Mouse (Mus musculus): Measurements from ENCODE around the gene Gm498. TPM values are rescaled to one million over a fixed set of nuclear protein-coding genes. Genes with fewer than 3 reads are reported as not detected.

The Gm498 gene
- polyA plus RNA-seq (2014; fragmentation: Illumina TruSeq; extraction: RNeasy Lipid Tissue Mini Kit (QIAGEN cat#74804); ENCODE audit: low read depth, low replicate concordance): 142 TPM

DNA sequence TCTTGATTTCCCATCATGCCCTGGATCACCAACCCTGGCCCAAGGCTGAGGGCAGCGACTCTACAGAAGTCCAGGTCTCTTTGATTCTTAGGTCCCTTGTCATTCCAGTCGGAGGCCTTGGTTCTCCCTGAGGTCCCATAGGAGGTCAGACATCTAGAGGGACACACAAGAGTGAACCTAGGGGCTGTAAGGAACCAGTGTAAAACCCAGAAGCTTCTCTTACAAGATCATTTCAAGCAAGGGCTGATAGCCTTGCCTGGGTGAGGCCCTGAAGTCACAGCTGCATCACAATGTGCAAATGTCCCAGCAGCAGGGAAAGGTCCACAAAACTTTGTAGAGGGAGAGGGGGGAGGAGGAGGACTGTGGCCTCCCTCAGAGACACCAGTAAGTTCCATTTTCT, at the start of gene Gm498:
Gene Gm498, plus strand, starts transcription at position 301 of the 400 bp plus-strand sequence.

DNA sequence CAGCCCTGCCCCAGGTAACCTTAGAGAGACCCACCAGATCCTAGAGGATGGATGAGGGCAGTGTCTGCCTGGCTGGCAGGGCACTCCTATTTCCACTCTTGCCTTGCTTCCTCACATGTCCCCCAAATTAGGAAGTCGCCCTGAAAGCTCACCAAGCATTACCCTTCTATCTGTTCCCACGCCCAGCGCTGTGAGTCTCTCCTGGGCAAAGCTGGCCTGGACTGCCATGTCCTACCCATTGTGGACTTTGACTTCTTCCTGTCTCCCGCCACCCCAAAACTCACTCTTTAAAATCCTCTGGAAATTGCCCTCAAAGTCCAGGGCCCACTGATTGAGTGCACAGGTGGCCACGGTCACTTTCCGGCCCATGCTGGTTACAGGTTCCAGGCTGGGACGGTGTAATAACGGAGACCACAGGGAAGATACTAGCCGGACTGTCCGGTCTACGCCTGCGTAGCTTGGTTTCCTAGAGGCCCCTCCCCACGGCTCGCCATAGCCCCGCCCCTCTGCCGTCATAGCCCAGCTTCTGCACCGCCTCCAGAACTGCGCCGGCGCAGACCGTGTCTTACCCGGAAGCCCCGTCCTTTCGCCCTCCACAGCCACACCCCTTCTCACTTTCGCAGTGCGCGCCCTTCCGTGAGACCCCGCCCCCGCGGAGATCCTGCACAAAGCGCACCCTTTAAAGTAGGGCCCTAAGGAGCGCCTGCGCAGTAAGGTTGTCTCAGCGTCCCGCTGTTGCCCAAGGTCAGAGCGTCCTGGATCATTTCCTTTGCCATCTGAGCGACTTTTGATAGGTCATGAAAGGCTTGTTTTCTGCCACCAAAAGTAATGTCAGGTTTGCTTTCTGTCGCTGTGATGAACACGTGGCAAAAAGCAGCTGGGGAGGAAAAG, 44.0 kb upstream of the Gm498 start, which contains the start of the genes Nadsyn1 and Dhcr7:
Gene Nadsyn1, minus strand, starts transcription at position 475 of the 891 bp plus-strand sequence.
Gene Dhcr7, plus strand, starts transcription at position 771 of the 891 bp plus-strand sequence.

Other genes starting within 250 kb of the Gm498 start
- 0.06 TPM for gene Tnfrsf26, start 238.1 kb upstream of the Gm498 start, polyA plus RNA-seq (2014; fragmentation: Illumina TruSeq; extraction: RNeasy Lipid Tissue Mini Kit (QIAGEN cat#74804); ENCODE audit: low read depth, low replicate concordance)
- gene Tnfrsf22, start 217.2 kb upstream of the Gm498 start, polyA plus RNA-seq (2014; fragmentation: Illumina TruSeq; extraction: RNeasy Lipid Tissue Mini Kit (QIAGEN cat#74804); ENCODE audit: low read depth, low replicate concordance): 1.5 TPM
- gene Tnfrsf23, start 181.0 kb upstream of the Gm498 start, polyA plus RNA-seq (2014; fragmentation: Illumina TruSeq; extraction: RNeasy Lipid Tissue Mini Kit (QIAGEN cat#74804); ENCODE audit: low read depth, low replicate concordance): 0.71 TPM
- 0.74 TPM for gene Osbpl5, start 109.9 kb upstream of the Gm498 start, polyA plus RNA-seq (2014; fragmentation: Illumina TruSeq; extraction: RNeasy Lipid Tissue Mini Kit (QIAGEN cat#74804); ENCODE audit: low read depth, low replicate concordance)
- gene Mrgprg, start 99.8 kb upstream of the Gm498 start, polyA plus RNA-seq (2014; fragmentation: Illumina TruSeq; extraction: RNeasy Lipid Tissue Mini Kit (QIAGEN cat#74804); ENCODE audit: low read depth, low replicate concordance): not detected
- not detected for gene Mrgpre, start 82.3 kb upstream of the Gm498 start, polyA plus RNA-seq (2014; fragmentation: Illumina TruSeq; extraction: RNeasy Lipid Tissue Mini Kit (QIAGEN cat#74804); ENCODE audit: low read depth, low replicate concordance)
- gene Nadsyn1, start 44.0 kb upstream of the Gm498 start, polyA plus RNA-seq (2014; fragmentation: Illumina TruSeq; extraction: RNeasy Lipid Tissue Mini Kit (QIAGEN cat#74804); ENCODE audit: low read depth, low replicate concordance): 8.1 TPM
- 3.3 TPM for gene Dhcr7, start 43.7 kb upstream of the Gm498 start, polyA plus RNA-seq (2014; fragmentation: Illumina TruSeq; extraction: RNeasy Lipid Tissue Mini Kit (QIAGEN cat#74804); ENCODE audit: low read depth, low replicate concordance)
- gene Shank2, start 135.1 kb downstream of the Gm498 start, polyA plus RNA-seq (2014; fragmentation: Illumina TruSeq; extraction: RNeasy Lipid Tissue Mini Kit (QIAGEN cat#74804); ENCODE audit: low read depth, low replicate concordance): 1.5 TPM

All from testis, adult 10 weeks (tissue).